ENCODE assay signal across 8 mouse cellular contexts in the genomic region with DNA sequence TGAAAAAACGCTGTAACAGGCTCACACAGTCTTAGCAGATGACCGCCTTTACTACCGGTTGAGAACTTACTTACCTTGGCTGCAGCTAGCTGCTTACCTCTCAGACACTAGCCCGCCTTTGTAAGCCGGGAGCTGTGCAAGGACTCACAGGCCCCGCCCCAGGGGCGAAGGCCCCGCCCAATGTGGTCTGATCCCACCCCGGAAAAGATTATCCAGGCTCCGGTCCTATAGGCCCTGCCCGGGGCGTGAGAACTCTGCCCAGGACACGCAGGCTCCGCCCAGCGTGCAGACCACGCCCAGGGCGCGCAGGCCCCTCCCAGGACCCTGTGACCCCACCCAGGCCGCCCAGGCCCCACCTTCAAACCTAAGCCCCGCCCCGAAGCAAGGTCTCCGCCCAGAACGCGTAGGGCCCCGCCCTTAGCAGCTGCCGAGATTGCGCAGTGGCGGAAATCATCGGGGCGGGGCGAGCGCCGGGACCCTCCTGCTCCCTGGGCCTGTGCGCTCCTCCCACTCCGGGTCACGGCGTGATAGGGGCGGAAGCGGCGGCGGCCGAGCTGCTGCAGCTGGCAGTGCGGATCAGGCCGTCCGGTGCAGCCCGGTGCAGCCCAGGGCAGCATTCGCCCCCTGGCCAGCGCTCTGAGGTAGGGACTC. TPM values are rescaled to one million over a fixed set of nuclear protein-coding genes. Genes with fewer than 3 reads are reported as not detected.
DNase-seq lines count a peak whose midpoint lies in the region; ATAC-seq lines count a peak whose summit lies in the region.

A gene (plus strand): TSS at position 470 of the 651 bp plus-strand sequence.

- peak within 1 kb of the TSS; percentile 70 for H3K27ac ChIP-seq in hindbrain, embryonic 11.5 days (ENCODE audit: low read depth, low read length)

- peak; percentile 100 for DNase-seq in Muller cell, postnatal 12 days (ENCODE audit: inconsistent ontology term)
- DNase-seq in cerebellum, adult 9-11 months, result peak; percentile 98
- peak; percentile 94 to 98 for DNase-seq in frontal cortex, adult 2 months (ENCODE audit: extremely low spot score in 1 of 2, low spot score in 1 of 2)
- DNase-seq in hindbrain, embryonic 11.5 days (ENCODE audit: low spot score), result peak; percentile 98
- peak; percentile 99 for DNase-seq in layer of hippocampus, postnatal 10 days (ENCODE audit: low spot score in 2 of 2)
- peak; percentile 99 for DNase-seq in lung, postnatal 10 days
- peak; percentile 100 for DNase-seq in ovary, postnatal 36 days (ENCODE audit: low spot score)
- peak; percentile 99 for DNase-seq in thymus, postnatal 25 days

- H3K9ac ChIP-seq in hindbrain, embryonic 11.5 days (ENCODE audit: low read depth, low read length), result peak within 1 kb of the TSS; percentile 73

- peaks cover 3% of the 10 kb centered on the region; the same call in 1 of the 2 replicates for H3K4me1 ChIP-seq in hindbrain, embryonic 11.5 days (replicated peaks; ENCODE audit: control insufficient read depth, insufficient read depth, low read length)

- H3K4me2 ChIP-seq in hindbrain, embryonic 11.5 days (replicated peaks; ENCODE audit: low read depth, low read length), result peak within 1 kb of the TSS; percentile 94

- no peaks in the 10 kb centered on the region for H3K36me3 ChIP-seq in hindbrain, embryonic 11.5 days (ENCODE audit: control insufficient read depth, insufficient read depth, low read length)

- no peaks in the 10 kb centered on the region for H3K27me3 ChIP-seq in hindbrain, embryonic 11.5 days (ENCODE audit: control insufficient read depth, insufficient read depth, low read length)

- peak within 1 kb of the TSS; percentile 87 for H3K4me3 ChIP-seq in hindbrain, embryonic 11.5 days (ENCODE audit: low read depth, low read length)

- no peaks in the 10 kb centered on the region for H3K9me3 ChIP-seq in hindbrain, embryonic 11.5 days (ENCODE audit: control insufficient read depth, low read length)

- WGBS in hindbrain, embryonic 11.5 days, result under 1% methylated on average over 48 of the region's 48 CpGs

- ATAC-seq in hindbrain, embryonic 11.5 days (ENCODE audit: low FRiP score), result peak; percentile 97

RNA-seq across cellular contexts. Expression of the gene that starts here (rescaled TPM):
- polyA plus RNA-seq in frontal cortex, adult 2 months (2012; rRNA removed), result 5.7 and 6.9 TPM in 2 replicates
- polyA plus RNA-seq in hindbrain, embryonic 11.5 days (2014; fragmentation: Nextera tagmentation; extraction: Ambion mirVana), result 14.9 and 21.9 TPM in 2 replicates
- 10 to 100 TPM; 13.9 to 14.4 TPM for total RNA-seq in layer of hippocampus, postnatal 10 days (2021)

Comparison
In these comparisons a context has a peak if more than half of its experiments do, and no peak if none do; other contexts are left out.
1. Peak in every context shown above with its lines: DNase-seq, ATAC-seq, H3K4me3 ChIP-seq and H3K27ac ChIP-seq.